Mouse (Mus musculus) monocyte, adult 5-6 weeks (primary cell): ENCODE data around the gene Tmed11. TPM values are rescaled to one million over a fixed set of nuclear protein-coding genes. Genes with fewer than 3 reads are reported as not detected.
"Not testable (repeated sequence)": the region's sequence is repeated elsewhere in the genome, so short reads cannot be mapped to it uniquely, and the experiment has no call there.

ENCODE experiments used
- ATAC-seq: fragments of 153-309, 156-312 bp; replicated peaks from 2 replicates; pipeline ENCODE4 v1.8.0; 2017; ENCODE audit warnings: mild to moderate bottlenecking; ENCODE audit not compliant: low TSS enrichment, insufficient number of reproducible peaks, severe bottlenecking, poor library complexity, low FRiP score
- total RNA-seq: library from RNA; stranded (forward); fragments of 200-1000, 200-491, 200-594 nt; gene quantifications from 3 replicates; pipeline ENCODE4 v1.2.3, GENCODE M21; 2017

Tmed11 gene
- total RNA-seq = not detected in 3 replicates

DNA sequence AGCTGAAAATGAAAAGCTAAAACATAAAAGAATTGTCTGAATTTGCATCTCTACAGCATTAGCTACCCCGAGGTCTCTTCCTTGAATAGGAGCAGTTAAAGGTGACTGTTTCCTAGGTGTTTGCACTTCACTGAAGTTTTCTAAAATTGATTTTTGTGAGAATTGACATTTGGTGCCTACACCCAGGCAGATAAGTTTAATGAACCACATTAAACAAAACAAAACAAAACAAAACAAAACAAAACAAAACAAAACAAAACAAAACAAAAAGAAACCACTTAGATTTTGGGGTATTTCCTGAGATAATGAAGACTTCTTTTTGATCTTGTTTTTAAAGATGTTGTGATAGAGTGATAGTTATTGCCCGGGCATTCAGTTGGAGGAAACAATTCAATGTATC lies at the start of gene Tmed11:
Tmed11 (minus strand) TSS at position 101 of the 400 bp plus-strand sequence.
- ATAC-seq = not testable (repeated sequence)

GRCm38 (mm10) chr5:108836156-108836555 lies 41.0 kb upstream of the Tmed11 start:
- ATAC-seq = no peak

- no peak for ATAC-seq
Measured at GRCm38 (mm10) chr5:108823276-108823675, 28.1 kb upstream of the Tmed11 start.

GRCm38 (mm10) chr5:108808750-108809149 lies 13.6 kb upstream of the Tmed11 start, which contains the start of gene Vmn2r8:
TSS of gene Vmn2r8 (minus strand) at chr5:108808850.
- ATAC-seq = not testable (repeated sequence)

- ATAC-seq = no peak
Measured at GRCm38 (mm10) chr5:108803646-108804045, 8.5 kb upstream of the Tmed11 start.

- not testable (repeated sequence) for ATAC-seq
Measured at GRCm38 (mm10) chr5:108790385-108790784, 4.8 kb downstream of the Tmed11 start.

DNA sequence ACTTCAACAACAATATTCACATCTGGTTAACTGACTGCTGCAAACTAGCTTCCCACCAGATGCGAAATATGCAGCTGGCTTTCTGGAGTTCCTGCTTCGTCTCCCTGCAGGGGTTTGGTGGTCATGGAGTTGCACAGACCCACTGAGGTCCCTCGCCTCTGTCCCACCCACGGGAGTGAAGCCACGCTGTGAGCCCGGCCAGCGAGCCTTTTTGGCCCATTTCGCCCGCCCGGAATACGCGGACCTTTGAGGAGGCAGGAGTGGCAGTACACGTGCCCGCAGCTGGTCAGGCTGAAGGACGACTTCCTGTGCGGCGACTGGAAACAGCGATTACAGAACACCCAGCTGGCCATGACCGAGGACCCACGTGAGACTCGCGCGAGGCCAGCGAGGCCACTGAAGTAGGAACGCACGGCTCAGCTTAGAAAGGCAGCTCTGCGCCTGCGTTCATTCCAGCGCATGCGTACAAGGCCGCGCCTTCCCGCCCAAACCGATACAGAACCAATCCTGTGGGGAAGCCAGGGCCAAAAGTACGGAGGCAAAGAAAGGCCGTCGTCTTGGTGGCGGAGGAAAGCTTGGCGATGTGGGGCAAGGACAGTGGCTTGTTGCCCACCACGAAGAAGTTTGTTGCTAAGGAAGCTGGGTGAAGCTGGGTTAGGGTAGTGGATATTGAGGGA lies 20.4 kb downstream of the Tmed11 start, which contains the start of gene Rnf212:
Rnf212 (minus strand) TSS at position 353 of the 677 bp plus-strand sequence.
- ATAC-seq = no peak

- ATAC-seq = no peak
Measured at GRCm38 (mm10) chr5:108760002-108760401, 35.2 kb downstream of the Tmed11 start.

DNA sequence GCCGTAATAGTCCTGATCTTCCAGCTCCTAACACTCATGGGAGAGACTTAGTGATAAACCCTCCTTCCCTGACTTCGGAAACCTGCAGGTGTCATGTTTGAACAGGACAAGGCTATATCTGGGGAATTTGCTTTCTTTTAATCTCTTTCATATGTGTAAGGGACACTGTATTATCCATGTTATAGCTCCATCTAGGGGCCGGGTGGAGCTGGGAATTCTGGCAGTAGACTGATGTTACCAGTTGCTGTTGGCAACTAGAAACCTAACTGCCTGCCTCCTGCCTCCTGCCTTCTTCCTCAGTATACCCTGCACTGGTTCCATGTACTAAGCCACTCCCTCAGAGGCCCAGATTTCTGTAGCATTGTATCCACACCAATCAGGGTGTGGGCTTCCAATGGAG lies 36.8 kb downstream of the Tmed11 start:
- no peak for ATAC-seq

DNA sequence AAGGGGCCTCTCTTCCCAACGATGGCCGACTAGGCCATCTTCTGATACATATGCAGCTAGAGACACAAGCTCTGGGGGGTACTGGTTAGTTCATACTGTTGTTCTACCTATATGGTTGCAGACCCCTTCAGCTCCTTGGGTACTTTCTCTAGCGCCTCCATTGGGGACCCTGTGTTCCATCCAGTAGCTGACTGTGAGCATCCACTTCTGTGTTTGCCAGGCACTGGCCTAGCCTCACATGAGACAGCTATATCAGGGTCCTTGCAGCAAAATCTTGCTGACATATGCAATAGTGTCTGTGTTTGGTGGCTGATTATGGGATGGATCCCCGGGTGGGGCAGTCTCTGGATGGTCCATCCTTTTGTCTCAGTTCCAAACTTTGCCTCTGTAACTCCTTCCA lies 43.9 kb downstream of the Tmed11 start:
- not testable (repeated sequence) for ATAC-seq

- ATAC-seq = no peak
Measured at GRCm38 (mm10) chr5:108750328-108751210, 44.6 kb downstream of the Tmed11 start.

DNA sequence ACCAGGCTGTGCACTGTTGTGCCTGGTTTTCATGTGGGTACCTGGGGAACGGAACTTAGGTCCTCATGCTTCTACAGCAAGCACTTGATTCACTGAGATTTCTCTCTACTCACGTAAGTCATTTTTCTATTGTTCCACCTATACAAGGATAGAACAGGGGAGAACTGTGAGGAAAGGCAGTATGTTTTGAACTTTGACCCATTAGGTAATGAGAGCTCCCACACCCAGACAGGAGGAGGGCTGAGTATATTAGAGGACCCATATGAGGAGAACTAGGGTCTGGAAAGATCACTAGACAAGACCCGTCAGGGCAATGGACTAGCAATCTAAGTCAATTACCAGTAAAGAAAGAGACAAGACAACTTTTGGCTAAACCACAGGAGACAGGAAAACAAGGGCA lies 50.5 kb downstream of the Tmed11 start:
- no peak for ATAC-seq

DNA sequence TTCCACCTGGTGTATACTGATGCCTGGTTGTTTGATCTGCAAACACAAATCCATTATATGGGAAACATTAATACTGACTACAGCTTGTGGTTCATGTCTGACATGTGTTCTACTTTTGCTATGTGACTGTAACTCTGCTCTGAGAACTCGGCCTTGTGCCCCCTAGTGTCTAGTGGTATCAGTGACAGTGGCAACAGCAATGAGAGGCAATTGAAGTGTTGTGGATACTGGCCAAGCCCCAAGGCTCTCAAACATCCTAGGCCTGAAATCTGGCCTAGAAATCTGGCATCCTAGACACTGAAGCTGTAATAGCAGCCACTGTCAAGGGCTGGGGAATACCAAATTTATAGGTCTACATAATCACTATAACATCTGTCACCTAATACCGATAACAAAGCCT lies 51.3 kb downstream of the Tmed11 start:
- ATAC-seq = no peak

- no peak for ATAC-seq
Measured at GRCm38 (mm10) chr5:108742596-108742995, 52.6 kb downstream of the Tmed11 start.

DNA sequence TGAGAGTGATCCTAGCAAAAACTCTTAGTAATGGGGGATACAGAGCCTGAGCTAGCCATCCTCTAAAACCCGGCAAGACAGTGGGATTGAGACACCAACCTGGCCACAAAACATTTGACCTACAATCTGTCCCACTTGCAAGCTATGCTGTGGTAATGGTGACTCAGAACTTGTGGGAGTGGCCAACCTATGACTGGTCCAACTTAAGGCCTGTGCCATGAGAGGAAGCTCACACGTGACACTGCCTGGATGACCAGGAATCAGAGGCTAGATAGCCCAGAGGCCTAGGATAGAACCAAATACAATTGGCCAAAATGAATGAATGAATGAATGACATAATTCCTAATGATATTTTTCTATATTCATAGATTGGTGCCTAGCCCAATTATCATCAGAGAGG lies 53.3 kb downstream of the Tmed11 start:
- no peak for ATAC-seq

GRCm38 (mm10) chr5:108727425-108727824 lies 67.7 kb downstream of the Tmed11 start:
- no peak for ATAC-seq
